Mouse (Mus musculus): ENCODE measurements around the gene Icam5.
"Not testable (repeated sequence)": the region's sequence is repeated elsewhere in the genome, so short reads cannot be mapped to it uniquely, and the experiment has no call there.

Gene Icam5

DNA sequence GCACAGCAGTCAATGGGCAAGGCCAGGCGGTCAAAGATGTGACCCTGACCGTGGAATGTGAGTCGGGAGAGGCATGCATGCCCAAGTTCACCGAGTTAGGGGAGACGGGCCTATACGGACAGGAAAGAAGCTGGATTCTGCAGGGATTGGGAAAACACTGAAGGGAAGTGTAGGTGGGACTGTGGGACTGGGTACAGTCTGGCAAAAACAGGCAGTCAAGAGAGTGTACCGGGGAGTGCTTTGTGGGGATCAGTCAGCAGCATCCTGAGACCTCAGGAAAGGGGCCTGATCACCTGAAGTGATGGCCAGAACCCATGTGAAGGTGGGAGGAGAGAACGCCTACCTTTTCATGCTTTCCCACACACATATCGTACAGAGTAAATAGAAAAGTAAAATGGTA is 3.7 kb downstream of the Icam5 start:
- peak; percentile 61 for DNase-seq (ENCODE audit: low read depth, low spot score)

DNA sequence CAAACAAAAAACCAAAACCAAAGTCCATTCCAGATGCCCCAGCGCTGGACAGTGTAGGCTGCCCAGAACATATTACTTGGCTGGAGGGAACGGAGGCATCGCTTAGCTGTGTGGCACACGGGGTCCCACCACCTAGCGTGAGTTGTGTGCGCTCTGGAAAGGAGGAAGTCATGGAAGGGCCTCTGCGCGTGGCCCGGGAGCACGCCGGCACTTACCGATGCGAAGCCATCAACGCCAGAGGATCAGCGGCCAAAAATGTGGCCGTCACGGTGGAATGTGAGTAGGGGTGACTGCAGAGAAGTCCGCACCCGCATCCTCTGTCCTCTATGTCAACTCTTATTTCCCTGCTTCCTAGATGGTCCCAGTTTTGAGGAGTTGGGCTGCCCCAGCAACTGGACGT is 4.3 kb downstream of the Icam5 start:
- DNase-seq (ENCODE audit: low read depth, low spot score) = no peak

DNA sequence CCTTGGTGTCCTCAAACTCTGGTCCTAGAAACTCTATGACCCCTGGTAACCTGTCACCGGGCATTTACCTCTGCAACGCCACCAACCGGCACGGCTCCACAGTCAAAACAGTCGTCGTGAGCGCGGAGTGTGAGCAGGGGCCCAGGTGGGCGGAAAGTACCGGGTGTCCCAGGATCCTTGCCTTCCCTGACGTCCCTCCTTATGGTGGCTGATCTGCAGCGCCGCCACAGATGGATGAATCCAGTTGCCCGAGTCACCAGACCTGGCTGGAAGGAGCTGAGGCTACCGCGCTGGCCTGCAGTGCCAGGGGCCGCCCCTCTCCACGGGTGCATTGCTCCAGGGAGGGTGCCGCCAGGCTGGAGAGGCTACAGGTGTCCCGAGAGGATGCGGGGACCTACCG is 4.8 kb downstream of the Icam5 start:
- DNase-seq (ENCODE audit: low read depth, low spot score) = no peak

DNA sequence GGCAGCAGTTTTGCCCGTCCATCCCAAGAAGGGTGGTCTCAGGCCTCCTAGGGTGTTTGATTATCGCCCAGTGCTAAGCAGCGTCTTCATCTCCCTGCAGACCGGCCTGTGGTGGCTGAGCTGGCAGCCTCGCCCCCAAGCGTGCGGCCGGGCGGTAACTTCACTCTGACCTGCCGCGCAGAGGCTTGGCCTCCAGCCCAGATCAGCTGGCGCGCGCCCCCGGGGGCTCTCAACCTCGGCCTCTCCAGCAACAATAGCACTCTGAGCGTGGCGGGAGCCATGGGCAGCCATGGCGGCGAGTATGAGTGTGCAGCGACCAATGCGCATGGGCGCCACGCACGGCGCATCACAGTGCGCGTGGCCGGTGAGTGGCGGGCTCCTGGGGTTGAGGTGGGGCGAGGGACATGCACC is 5.6 kb downstream of the Icam5 start:
- DNase-seq (ENCODE audit: low read depth, low spot score) = peak; percentile 51

DNA sequence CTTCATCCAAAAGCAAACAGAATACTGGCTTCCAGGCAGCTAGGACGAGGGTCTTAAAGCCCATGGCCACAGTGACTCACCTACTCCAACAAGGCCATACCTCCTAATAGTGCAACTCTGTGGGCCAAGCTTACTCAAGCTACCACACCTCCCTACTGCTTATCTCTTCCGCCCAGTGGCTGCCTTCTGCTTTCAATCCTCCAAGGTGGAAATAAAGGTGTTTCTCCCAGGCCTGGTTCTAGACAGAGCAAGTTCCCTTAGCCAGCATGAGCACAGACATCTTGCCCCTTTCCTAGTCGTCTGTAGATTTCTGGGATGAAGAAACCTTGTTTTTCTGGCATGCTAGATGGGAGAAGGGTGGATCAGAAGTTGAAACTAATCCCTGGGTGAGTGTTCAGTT is 7.9 kb downstream of the Icam5 start:
- no peak for DNase-seq (ENCODE audit: low read depth, low spot score)

DNA sequence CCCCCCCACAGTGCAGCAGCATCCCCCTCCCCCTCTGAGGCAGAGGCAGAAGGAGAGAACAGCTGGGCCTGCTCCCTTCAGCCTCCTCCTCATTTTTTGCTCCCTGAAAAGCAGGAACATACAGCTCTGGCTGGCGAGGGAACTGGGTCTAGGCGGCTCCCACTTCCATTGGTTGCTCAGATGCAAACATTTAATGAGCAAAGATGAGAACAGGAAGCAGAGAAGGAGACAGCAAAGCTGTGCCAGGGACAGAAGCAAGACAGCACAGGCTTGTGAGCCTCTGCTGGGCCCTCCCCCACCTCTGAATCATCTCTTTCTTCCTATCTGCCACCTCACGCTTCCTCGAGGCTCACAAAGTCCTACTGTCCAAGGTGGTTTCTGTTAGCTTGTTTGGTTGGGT is 9.4 kb downstream of the Icam5 start:
- DNase-seq (ENCODE audit: low read depth, low spot score) = peak; percentile 96

DNA sequence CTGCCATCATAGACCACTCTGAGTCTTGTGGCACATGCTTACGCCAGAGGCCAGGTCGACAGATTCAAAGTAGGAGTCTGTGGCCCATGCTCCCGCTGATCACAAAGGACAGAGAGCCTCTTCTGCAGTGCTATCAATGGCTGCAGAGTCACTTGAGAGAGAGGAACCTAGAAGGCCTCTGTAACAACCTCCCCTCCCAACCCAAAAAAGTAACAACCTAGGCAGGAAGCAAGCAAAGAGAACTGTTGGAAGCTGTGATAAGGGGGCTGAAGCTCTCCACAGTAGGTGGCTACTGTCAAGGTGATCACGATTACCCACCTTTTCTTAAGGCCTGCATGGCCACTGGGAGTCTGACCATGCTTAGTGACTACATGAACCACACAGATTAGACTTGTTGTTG is 11.7 kb downstream of the Icam5 start:
- no peak for DNase-seq (ENCODE audit: low read depth, low spot score)

DNA sequence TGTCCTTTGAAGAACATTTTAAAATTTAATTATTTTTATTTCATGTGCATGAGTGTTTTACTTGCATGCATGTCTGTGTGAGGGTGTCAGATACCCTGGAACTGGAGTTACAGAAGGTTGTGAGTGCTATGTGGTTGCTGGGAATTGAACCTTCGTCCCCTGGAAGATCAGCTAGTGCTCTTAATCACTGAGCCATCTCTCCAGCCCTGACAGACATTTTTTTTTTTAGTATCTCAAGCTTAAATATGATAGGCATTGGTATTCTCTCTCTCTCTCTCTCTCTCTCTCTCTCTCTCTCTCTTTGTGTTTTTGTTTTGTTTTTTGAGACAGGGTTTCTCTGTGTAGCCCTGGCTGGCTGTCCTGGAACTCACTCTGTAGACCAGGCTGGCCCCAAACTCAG is 12.9 kb downstream of the Icam5 start:
- not testable (repeated sequence) for DNase-seq (ENCODE audit: low read depth, low spot score)

DNA sequence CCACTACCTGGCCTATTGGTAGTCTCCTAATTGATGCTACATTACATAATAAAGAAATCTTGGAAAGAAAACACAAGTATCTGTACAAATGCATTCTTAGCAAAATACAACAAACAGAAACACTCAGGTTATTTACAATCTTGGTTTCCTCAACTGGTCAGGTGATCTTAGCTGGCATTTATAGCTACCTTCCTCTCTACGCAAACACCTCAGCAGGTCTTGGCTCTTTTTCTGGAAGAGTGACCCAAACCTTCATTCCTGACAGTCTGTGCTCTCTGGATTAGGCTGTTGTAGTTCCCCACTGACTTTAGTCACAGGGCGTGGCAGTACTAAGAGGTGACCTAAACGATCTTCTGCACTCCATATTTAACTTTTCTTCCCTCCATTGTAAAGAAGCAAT is 13.4 kb downstream of the Icam5 start:
- DNase-seq (ENCODE audit: low read depth, low spot score) = no peak

DNA sequence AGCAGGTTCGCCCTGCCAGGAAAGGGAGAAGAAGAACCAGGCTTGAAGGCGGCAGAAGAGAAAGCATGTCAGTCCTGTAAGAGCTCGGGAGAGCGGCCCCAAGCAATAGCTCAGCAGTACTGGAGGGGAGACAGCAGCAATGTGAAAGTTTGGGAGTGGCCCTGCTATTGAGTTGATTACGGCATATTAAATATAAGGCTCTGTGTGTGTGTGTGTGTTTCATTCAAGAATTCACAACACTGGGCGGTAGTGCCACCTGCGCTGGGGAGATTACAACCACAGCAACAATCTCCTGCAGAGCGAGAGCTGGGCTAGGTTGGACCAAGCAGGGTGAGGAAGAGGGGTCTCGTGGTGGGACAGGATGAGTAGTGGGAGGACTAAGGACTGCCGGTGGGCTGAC is 19.7 kb downstream of the Icam5 start:
- DNase-seq (ENCODE audit: low read depth, low spot score) = no peak

DNA sequence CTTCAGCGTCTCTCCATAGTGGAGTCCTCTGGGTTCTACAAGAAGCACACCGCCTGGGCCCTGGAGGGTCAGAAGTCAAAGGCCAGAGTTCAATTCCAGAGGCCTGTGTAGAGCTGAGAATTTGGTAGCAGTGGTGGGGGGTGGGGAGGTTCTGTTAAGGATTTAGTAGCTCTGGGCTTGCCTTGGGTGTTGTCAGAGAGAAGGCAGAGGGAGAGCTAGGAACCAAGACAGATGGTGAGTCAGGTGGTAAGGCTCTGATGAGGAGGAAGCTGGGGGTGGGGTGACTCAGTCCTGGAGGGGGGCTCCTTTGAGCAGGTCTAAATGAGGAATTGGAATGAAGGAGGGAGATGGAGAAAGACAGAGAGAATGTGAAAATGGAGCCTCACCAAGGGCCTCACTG is 31.1 kb downstream of the Icam5 start:
- DNase-seq (ENCODE audit: low read depth, low spot score) = peak; percentile 94

DNA sequence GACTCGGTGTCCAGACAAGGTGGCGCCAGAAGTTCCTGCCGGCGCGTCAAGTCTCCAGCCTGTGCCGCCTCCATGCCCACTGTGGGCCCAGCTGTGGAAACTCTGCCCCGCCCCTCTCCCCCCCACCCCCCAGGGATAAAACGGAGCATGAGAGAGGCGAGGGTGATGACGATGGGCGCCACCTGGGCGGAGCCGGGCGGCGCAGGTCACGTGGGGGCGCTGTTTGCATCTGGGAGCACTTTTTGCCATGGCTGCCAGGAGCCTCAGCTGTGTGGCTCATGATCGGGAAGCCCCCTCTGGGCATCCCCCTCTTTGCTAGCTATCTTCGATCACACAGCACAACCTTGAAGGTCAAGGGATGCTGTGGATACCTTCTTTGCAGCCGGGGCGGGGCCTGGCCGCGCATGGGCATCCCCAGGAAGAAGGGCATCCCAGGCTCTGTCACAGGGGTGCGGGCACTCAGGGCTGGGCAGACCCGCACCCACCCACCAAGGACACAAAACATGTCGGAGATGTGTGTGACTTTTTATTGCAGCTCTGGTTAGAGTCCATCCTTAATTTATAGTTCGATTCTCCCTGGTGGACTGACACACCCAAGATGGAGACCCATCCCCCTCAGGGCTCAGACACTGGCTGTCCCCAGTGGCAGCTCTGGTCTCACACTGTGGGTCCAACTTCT is 35.3 kb downstream of the Icam5 start, which contains the start of gene Zglp1:
Gene Zglp1 (minus strand): TSS at position 88 of the 679 bp plus-strand sequence.
- no peak for DNase-seq (ENCODE audit: low read depth, low spot score)

DNA sequence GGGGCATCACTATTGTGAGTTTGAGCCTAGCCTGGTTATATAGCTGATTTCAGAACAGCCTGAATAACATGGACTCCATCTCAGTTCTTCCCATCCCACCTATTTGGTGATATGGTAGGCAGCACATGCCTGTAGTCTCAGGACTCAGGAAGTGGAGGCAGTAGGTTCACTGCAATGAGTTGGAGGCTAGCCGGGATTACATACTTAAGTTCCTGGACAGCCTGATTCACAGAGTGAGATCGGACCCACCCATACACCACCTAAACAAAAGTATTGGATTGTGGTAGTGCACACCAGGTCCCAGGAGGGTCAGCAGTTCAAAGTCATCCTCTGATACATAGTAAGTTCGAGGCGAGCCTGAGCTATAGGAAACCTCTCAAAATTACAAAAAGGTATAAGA is 40.8 kb downstream of the Icam5 start:
- peak; percentile 36 for DNase-seq (ENCODE audit: low read depth, low spot score)

DNA sequence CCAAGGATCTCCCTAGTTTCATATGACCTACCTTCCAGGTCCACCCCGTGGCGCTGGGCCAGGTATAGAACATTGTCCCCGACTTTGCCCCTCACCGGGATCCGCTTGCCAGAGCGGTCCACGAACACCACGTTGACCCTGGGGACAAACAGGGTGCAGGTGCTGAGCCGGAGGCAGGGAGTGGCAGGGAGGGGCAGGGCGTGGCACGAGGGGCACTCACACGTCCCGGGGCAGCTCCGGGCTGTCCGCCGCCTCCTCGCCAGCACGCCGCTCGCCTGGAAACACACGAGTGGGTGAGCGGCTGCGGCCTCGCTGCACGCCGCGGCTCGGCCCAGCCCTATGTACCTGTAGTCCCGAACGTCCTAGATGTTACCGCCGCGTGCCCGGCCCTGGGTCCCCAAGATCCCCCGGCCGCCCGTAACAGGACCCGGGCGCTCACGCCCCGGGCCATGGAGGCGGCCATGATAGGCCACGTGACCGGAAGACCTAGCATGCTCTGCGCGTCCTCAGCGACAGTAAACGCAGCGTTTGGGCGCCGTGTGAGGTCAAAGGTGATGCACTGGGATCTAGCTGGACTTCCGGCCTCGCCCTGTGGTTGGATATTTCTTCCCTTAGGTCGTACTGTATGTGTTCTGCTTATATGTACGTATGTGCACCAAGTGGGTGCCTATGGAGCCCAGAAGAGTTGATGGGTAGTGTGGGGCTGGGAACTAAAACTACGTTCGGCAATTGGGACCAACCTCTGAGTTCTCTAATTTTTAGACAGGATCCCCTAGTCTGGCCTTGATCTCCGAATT is 41.4 kb downstream of the Icam5 start, which contains the start of the genes Gm49373 and Fdx1l:
Gene Gm49373 (minus strand): TSS at position 53 of the 797 bp plus-strand sequence.
Gene Fdx1l (minus strand): TSS at position 571 of the 797 bp plus-strand sequence.
- peak; percentile 97 for DNase-seq (ENCODE audit: low read depth, low spot score)

DNA sequence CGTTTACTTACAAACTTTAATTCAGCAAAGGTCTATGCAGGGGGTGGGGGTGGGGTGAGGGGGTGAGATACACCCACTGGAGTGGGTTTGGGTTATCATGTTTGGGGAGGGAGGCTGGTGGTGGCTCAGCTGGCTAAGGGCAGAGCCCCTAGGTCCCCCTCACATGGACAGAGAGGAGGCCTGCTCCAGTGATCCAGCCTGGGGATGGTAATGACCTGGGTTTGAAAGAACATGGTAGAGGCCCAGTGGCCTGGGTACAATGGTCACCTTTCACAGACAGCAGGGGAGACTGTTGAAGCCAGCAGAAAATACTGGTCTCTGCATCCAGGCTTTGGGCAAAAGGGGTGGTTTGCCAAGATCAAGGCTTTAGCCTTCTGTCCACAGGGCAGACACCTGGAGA is 42.3 kb downstream of the Icam5 start:
- DNase-seq (ENCODE audit: low read depth, low spot score) = no peak

DNA sequence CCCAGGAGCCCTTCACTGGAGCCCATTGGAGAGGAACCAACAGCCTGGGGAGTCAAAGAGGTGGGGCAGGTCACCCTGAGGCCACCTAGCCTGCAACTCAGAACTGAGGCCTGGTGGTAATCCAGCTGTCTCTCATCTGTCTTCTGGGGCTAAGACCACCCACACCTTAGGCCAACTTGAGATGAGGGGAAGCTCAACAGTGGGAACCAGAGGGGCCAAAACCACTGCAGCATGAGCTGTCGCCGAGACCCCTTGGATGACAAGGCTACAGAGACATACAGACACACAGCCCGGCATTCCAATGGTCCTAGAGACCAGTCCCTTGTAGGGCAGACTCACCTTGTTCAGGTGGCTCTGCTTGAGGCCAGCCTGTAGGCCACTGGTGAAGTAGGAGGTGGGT is 43.8 kb downstream of the Icam5 start:
- DNase-seq (ENCODE audit: low read depth, low spot score) = no peak

DNA sequence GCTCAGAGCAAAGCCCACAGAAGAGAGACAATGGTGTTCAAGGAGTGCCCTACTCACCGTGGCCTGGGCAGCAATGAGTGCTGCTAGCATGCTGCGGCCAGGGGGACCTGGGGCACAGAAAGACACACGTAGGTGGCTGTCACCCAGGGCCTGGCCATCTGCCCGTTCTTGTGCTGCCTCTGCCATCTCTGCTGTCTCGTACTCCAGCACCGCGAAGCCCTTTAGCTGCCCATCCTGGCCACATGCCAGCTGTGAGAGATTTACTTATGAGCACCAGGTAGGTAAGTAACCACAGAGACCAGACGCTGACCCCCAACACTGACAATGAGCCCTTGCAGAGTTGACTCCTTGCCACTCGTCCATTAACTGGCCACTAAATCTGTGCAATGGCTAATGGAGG is 49.3 kb downstream of the Icam5 start:
- DNase-seq (ENCODE audit: low read depth, low spot score) = no peak

DNA sequence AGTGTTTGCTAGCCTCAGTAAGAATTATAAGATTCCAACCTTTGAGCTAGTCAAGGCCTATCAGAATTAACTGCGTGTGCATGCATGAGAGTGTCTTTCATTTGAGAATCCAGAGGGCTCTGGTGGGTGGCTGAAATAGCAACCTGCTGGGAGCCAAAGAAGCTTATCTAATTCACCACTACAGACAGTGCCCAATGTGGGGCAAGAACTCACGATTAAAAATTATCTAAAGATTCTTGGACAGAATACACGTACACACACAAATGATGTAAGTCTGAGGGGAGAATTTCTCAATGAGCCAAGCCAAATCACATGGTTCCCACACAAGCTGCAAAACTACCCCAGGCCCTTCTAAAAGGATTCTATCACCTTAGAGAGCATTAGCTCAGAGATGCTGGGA is 51.5 kb downstream of the Icam5 start:
- no peak for DNase-seq (ENCODE audit: low read depth, low spot score)

Measured in brain, adult 2 months (tissue).